Mouse (Mus musculus): ENCODE data around the gene Arhgef3. TPM values are rescaled to one million over a fixed set of nuclear protein-coding genes. Genes with fewer than 3 reads are reported as not detected.
A peak's percentile ranks its signal among the peaks of the same experiment; 100 is the strongest.

Gene Arhgef3
- polyA plus RNA-seq, 1 experiment from 2014 or later, result 3.5 TPM

DNA sequence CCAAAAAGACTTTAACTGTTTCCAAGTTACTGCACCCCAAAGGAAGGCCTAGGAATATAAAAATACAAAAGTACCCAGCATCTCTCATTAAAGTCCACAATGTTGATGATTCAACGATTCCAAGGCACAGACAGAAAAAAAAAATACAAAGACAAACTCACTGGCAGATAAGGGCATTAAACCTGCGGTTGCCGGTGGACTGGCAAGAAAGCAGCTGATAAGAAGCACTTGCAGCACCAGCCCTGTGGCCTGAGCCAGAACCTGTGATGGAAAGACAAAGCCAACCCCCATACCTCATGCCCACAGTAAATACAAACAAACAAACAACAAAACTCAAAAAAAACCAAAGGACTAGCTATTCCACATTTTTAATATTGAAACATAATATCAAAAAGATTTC is 295.0 kb downstream of the Arhgef3 start:
- DNase-seq (ENCODE audit: low spot score) (no peak), ATAC-seq (ENCODE audit: low FRiP score) (no peak)
- H3K27ac ChIP-seq (ENCODE audit: low read depth, low read length), result no peak overlapping the region
- no peak overlapping the region for H3K4me2 ChIP-seq (replicated peaks; ENCODE audit: low read depth, low read length)
- no peak overlapping the region for H3K4me3 ChIP-seq (ENCODE audit: low read depth, low read length)
- no peaks in the 10 kb centered on the region for H3K9me3 ChIP-seq (ENCODE audit: control insufficient read depth, low read length)
- 88% methylated on average over 3 of the region's 3 CpGs for WGBS
- H3K9ac ChIP-seq (ENCODE audit: low read depth, low read length), result no peak overlapping the region
- no peaks in the 10 kb centered on the region for H3K36me3 ChIP-seq (ENCODE audit: control insufficient read depth, insufficient read depth, low read length)
- H3K4me1 ChIP-seq (replicated peaks; ENCODE audit: control insufficient read depth, insufficient read depth, low read length), result no peaks in the 10 kb centered on the region
- H3K27me3 ChIP-seq (ENCODE audit: control insufficient read depth, insufficient read depth, low read length), result no peaks in the 10 kb centered on the region

DNA sequence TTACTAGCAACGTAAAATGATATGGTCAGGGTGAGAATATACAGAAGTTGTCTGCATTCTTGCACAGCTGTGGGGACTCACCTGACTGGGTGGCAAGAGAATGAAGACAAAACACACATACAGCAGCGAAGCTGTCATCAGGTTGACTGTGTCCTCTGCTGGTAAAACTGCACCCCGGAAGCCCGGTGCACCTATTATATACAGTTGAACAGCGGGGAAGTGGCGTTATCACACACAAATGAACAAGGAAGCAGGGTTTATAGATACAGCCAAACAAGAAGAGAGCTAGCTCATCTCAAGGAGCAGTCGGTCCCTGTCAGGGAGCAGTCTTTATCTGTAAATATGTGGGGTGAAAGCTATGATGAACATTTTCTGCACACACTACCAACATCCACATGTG is 296.8 kb downstream of the Arhgef3 start:
- ATAC-seq (ENCODE audit: low FRiP score) (no peak), DNase-seq (ENCODE audit: low spot score) (no peak)
- H3K36me3 ChIP-seq (ENCODE audit: control insufficient read depth, insufficient read depth, low read length), result no peaks in the 10 kb centered on the region
- no peaks in the 10 kb centered on the region for H3K9me3 ChIP-seq (ENCODE audit: control insufficient read depth, low read length)
- no peaks in the 10 kb centered on the region for H3K4me1 ChIP-seq (replicated peaks; ENCODE audit: control insufficient read depth, insufficient read depth, low read length)
- no peak overlapping the region for H3K4me3 ChIP-seq (ENCODE audit: low read depth, low read length)
- H3K27ac ChIP-seq (ENCODE audit: low read depth, low read length), result no peak overlapping the region
- no peak overlapping the region for H3K4me2 ChIP-seq (replicated peaks; ENCODE audit: low read depth, low read length)
- H3K9ac ChIP-seq (ENCODE audit: low read depth, low read length), result no peak overlapping the region
- H3K27me3 ChIP-seq (ENCODE audit: control insufficient read depth, insufficient read depth, low read length), result no peaks in the 10 kb centered on the region
- WGBS, result 91% methylated on average over 7 of the region's 7 CpGs

DNA sequence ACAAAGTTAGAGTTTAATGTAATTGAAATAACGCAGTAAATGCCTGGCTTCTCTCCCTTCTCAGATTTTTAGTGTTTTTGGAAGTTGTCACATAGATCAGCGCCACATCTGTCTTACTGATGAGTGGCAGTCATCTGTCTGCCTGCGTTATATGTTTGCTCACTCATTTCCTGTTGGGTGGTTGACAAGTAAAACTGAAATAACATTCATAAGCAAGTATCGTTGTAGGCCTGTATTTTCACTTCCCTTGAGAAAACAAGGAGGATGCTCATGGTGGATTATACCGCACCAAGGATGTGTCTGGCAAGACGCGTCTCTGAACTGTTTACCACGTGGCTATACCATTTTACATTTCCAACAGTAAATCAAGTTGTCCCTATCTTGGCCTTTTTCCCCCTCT is 298.0 kb downstream of the Arhgef3 start:
- H3K9me3 ChIP-seq (ENCODE audit: control insufficient read depth, low read length), result no peaks in the 10 kb centered on the region
- H3K27ac ChIP-seq (ENCODE audit: low read depth, low read length), result no peak overlapping the region
- WGBS, result 84% methylated on average over 8 of the region's 8 CpGs

DNA sequence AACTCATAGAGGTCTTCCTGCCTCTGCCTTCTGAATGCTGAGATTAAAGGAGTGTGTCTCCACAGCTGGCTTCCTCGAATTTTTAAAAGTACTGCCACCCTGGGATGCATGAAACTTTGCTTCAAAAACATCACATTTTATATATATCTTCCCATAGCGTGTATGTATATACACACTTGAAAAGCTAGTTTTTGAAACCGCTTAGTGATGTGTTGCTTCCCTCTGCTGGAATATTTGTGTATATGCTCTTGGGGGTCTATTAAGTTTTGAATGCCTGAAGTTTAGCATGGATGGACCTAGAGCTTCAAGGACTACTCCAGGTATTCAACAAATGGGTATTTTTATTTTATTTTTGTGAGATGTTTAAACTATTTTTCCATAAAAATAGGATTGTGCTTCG is 299.3 kb downstream of the Arhgef3 start:
- Histone ChIP-seq H3K4me2 (replicated peaks; ENCODE audit: low read depth, low read length) (no peak overlapping the region), H3K27ac (ENCODE audit: low read depth, low read length) (no peak overlapping the region), H3K27me3 (ENCODE audit: control insufficient read depth, insufficient read depth, low read length) (no peaks in the 10 kb centered on the region), H3K36me3 (ENCODE audit: control insufficient read depth, insufficient read depth, low read length) (no peaks in the 10 kb centered on the region), H3K4me1 (replicated peaks; ENCODE audit: control insufficient read depth, insufficient read depth, low read length) (no peaks in the 10 kb centered on the region), H3K4me3 (ENCODE audit: low read depth, low read length) (no peak overlapping the region), H3K9me3 (ENCODE audit: control insufficient read depth, low read length) (no peaks in the 10 kb centered on the region), H3K9ac (ENCODE audit: low read depth, low read length) (no peak overlapping the region)
- DNase-seq (ENCODE audit: low spot score) (peak; percentile 26), ATAC-seq (ENCODE audit: low FRiP score) (no peak)
- WGBS, result 54% methylated on average over 4 of the region's 4 CpGs

More for the DNA sequence above, 298.0 kb downstream of the Arhgef3 start:
- H3K36me3 ChIP-seq (ENCODE audit: control insufficient read depth, insufficient read depth, low read length), result no peaks in the 10 kb centered on the region
- ATAC-seq (ENCODE audit: low FRiP score) (no peak), DNase-seq (ENCODE audit: low spot score) (no peak)
- no peak overlapping the region for H3K4me2 ChIP-seq (replicated peaks; ENCODE audit: low read depth, low read length)
- no peaks in the 10 kb centered on the region for H3K4me1 ChIP-seq (replicated peaks; ENCODE audit: control insufficient read depth, insufficient read depth, low read length)
- no peak overlapping the region for H3K9ac ChIP-seq (ENCODE audit: low read depth, low read length)
- H3K27me3 ChIP-seq (ENCODE audit: control insufficient read depth, insufficient read depth, low read length), result no peaks in the 10 kb centered on the region
- H3K4me3 ChIP-seq (ENCODE audit: low read depth, low read length), result no peak overlapping the region

DNA sequence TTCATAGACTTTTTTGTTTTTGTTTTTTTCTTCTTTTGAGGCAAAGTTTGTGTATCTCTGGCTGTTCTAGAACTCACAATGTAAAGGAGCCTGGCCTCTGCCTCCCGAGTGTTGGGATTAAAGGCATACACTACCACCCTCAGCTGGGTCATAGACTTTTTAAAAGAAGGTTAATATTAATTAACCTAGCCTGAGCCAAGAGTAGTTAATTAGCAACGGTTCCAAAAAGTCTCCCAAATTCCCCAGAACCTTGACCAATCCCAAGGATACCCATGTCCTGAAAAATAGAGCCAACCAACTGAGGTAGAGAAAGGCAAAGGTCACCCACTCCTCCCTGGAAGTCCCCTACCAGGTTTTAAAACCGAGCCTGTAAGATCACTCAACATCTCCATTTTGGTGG is 306.1 kb downstream of the Arhgef3 start:
- WGBS, result 72% methylated on average over 3 of the region's 3 CpGs
- no peak for DNase-seq (ENCODE audit: low spot score)
- Histone ChIP-seq H3K36me3 (ENCODE audit: control insufficient read depth, insufficient read depth, low read length) (no peaks in the 10 kb centered on the region), H3K27ac (ENCODE audit: low read depth, low read length) (no peak overlapping the region), H3K9ac (ENCODE audit: low read depth, low read length) (no peak overlapping the region), H3K4me2 (replicated peaks; ENCODE audit: low read depth, low read length) (no peak overlapping the region), H3K4me3 (ENCODE audit: low read depth, low read length) (no peak overlapping the region), H3K27me3 (ENCODE audit: control insufficient read depth, insufficient read depth, low read length) (no peaks in the 10 kb centered on the region), H3K9me3 (ENCODE audit: control insufficient read depth, low read length) (no peaks in the 10 kb centered on the region), H3K4me1 (replicated peaks; ENCODE audit: control insufficient read depth, insufficient read depth, low read length) (no peaks in the 10 kb centered on the region)
- no peak for ATAC-seq (ENCODE audit: low FRiP score)

DNA sequence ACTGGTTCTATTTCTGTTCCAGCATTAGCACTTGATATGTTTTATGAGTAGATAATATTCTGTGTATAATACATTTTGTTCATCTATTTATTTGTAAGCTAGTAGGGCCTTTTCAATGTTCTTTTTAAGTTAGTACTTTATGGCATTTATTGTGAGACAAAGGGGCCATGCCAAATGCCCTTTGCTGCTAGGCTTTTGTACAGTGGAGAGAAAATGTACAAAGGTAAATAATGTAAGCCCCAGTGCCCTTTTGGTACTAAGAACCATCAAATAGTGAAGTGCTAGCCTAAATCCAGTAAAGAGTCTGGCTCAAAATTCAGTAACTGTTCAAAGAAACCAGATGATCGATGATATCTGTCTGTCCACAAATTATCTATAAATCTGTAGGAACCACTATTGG is 307.6 kb downstream of the Arhgef3 start:
- Histone ChIP-seq H3K36me3 (ENCODE audit: control insufficient read depth, insufficient read depth, low read length) (no peaks in the 10 kb centered on the region), H3K27ac (ENCODE audit: low read depth, low read length) (no peak overlapping the region), H3K9me3 (ENCODE audit: control insufficient read depth, low read length) (no peaks in the 10 kb centered on the region), H3K4me2 (replicated peaks; ENCODE audit: low read depth, low read length) (no peak overlapping the region), H3K4me3 (ENCODE audit: low read depth, low read length) (no peak overlapping the region), H3K4me1 (replicated peaks; ENCODE audit: control insufficient read depth, insufficient read depth, low read length) (no peaks in the 10 kb centered on the region), H3K27me3 (ENCODE audit: control insufficient read depth, insufficient read depth, low read length) (no peaks in the 10 kb centered on the region), H3K9ac (ENCODE audit: low read depth, low read length) (no peak overlapping the region)
- ATAC-seq (ENCODE audit: low FRiP score) (no peak), DNase-seq (ENCODE audit: low spot score) (no peak)
- WGBS, result 97% methylated on average over 1 of the region's 1 CpGs

DNA sequence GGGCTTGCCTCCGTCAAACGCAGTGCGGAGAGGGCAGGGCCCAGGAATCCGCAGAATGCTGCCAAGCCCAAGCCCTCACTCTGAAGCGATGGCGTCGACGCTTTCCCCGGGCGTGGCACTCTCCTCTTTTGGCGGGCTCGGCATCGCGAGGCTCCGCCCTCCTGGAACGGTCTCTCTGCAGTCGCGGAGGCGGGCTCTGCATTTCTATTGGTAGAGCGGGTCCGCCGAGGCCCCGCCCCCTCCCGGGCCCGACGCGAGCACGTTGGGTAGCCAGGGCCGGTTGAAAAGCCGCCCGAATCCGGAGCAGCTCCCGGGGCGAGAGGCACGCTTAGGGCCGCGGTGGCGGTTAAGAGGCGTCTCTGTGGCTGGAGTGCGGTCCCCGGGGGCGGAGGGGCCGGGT is 313.9 kb downstream of the Arhgef3 start, which contains the start of gene Fam208a:
Gene Fam208a, plus strand, starts transcription at position 262 of the 400 bp plus-strand sequence.
- H3K9ac ChIP-seq (ENCODE audit: low read depth, low read length), result peak within 1 kb of the TSS; percentile 95
- H3K36me3 ChIP-seq (ENCODE audit: control insufficient read depth, insufficient read depth, low read length), result no peaks in the 10 kb centered on the region
- peak within 1 kb of the TSS; percentile 65 for H3K4me3 ChIP-seq (ENCODE audit: low read depth, low read length)
- peak; percentile 93 for DNase-seq (ENCODE audit: low spot score)
- WGBS, result 3% methylated on average over 36 of the region's 43 CpGs
- peak within 1 kb of the TSS; percentile 96 for H3K27ac ChIP-seq (ENCODE audit: low read depth, low read length)
- no peaks in the 10 kb centered on the region for H3K4me1 ChIP-seq (replicated peaks; ENCODE audit: control insufficient read depth, insufficient read depth, low read length)
- H3K9me3 ChIP-seq (ENCODE audit: control insufficient read depth, low read length), result no peaks in the 10 kb centered on the region; the same call in 1 of the 2 replicates
- peak; percentile 97 for ATAC-seq (ENCODE audit: low FRiP score)
- H3K27me3 ChIP-seq (ENCODE audit: control insufficient read depth, insufficient read depth, low read length), result no peaks in the 10 kb centered on the region
- H3K4me2 ChIP-seq (replicated peaks; ENCODE audit: low read depth, low read length), result peak within 1 kb of the TSS; percentile 87

DNA sequence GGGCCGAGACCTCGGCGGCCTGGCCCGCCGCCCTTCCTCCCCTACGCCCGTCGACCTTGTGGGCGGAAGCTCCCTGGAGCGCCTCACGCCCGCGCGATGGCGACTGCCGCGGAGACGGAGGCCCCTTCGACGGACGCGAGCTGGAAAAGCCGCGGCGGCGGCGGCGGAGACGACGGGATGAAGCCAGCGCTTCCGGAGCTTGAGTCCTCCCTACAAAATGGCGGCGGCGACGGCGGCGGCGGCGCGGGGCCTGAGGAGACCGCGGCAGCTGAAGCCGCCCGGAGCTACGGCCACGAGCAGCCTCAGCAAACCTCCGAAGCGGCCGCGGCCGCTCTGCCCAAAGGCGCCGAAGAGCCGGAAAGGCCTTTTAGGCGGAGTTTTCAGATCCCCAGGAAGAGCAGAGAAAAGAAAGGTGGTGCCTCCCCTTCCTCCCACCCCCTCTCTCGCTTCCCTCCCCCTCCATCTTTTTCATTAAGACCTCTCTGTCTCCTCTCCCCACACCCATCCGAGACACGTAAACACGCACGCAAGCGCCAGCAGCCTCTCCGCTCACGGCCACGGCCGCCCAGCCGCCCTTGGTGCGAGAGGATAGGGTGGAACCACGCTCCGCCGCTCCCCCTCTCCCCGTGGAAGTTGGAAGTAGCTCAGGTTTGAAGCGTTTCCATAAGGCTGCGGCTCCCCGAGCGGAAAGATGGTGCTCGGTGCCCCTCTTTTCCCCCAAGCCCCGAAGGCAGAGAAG is 314.4 kb downstream of the Arhgef3 start:
- H3K4me1 ChIP-seq (replicated peaks; ENCODE audit: control insufficient read depth, insufficient read depth, low read length), result no peaks in the 10 kb centered on the region
- ATAC-seq (ENCODE audit: low FRiP score) (peak; percentile 86), DNase-seq (ENCODE audit: low spot score) (peak; percentile 81)
- H3K27me3 ChIP-seq (ENCODE audit: control insufficient read depth, insufficient read depth, low read length), result no peaks in the 10 kb centered on the region
- H3K4me2 ChIP-seq (replicated peaks; ENCODE audit: low read depth, low read length), result peak overlapping the region; percentile 87
- WGBS, result under 1% methylated on average over 76 of the region's 78 CpGs
- peak overlapping the region; percentile 95 for H3K9ac ChIP-seq (ENCODE audit: low read depth, low read length)
- peak overlapping the region; percentile 65 for H3K4me3 ChIP-seq (ENCODE audit: low read depth, low read length)
- H3K27ac ChIP-seq (ENCODE audit: low read depth, low read length), result peak overlapping the region; percentile 96
- no peaks in the 10 kb centered on the region for H3K36me3 ChIP-seq (ENCODE audit: control insufficient read depth, insufficient read depth, low read length)
- no peaks in the 10 kb centered on the region; the same call in 1 of the 2 replicates for H3K9me3 ChIP-seq (ENCODE audit: control insufficient read depth, low read length)

DNA sequence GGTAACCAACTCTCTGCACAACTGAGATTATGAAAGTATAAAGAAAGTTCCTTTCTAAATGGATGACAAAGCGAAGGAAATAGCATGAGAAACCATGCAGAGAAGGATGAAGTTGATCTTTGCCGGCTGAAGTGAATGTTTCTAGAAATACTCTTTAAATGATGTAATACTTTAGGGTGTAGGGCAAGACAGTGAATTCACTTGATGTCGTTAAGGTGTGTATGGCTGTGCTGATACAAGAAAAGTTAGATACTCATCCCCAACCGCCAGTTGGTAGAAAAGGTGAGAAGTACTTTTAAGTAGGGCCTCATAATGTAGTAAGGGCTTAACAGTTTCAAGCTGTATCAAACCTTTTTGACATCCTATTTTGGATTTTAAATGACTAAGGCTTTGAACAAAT is 315.6 kb downstream of the Arhgef3 start:
- Histone ChIP-seq H3K27ac (ENCODE audit: low read depth, low read length) (no peak overlapping the region), H3K4me2 (replicated peaks; ENCODE audit: low read depth, low read length) (no peak overlapping the region), H3K4me1 (replicated peaks; ENCODE audit: control insufficient read depth, insufficient read depth, low read length) (no peaks in the 10 kb centered on the region), H3K9ac (ENCODE audit: low read depth, low read length) (no peak overlapping the region), H3K36me3 (ENCODE audit: control insufficient read depth, insufficient read depth, low read length) (no peaks in the 10 kb centered on the region), H3K4me3 (ENCODE audit: low read depth, low read length) (no peak overlapping the region), H3K27me3 (ENCODE audit: control insufficient read depth, insufficient read depth, low read length) (no peaks in the 10 kb centered on the region), H3K9me3 (ENCODE audit: control insufficient read depth, low read length) (no peaks in the 10 kb centered on the region; the same call in 1 of the 2 replicates)
- 94% methylated on average over 4 of the region's 4 CpGs for WGBS
- ATAC-seq (ENCODE audit: low FRiP score) (no peak), DNase-seq (ENCODE audit: low spot score) (no peak)
